Mouse (Mus musculus): Measurements from ENCODE around the gene Otof.
A peak's percentile ranks its signal among the peaks of the same experiment; 100 is the strongest.

The Otof gene

DNA sequence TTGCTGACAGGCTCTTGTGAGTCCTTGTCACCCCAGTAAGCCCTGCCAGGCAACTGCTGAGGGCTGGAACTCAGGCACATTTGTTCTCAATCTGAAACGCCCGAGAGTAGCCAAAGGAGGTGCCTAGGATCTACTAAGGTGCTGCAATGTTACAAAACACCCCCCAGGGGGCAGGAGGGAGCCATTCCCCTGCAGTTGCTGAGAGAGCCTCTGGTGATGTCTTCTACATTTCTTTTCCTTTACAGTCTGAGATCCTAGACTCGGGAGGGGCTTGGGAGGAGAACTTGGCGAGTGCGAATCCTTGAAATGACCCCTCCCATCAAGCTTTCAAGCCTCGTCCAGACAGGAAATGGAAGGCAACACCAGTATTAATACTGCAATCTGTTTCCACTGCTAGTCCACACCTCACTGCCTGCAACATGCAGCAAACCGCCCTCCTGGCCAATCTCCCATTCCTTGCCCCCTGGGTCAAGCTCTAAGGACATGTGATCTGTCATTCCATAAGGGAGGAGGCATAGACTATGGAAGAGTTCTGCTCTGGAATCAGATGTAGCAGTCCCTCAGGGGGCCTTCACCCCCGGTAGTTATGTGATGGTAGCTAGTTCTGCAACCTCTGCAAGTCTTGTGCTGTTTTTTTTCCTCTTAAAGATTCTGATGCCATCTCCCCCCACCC, 38.0 kb downstream of the Otof start:
- DNase-seq (ENCODE audit: low spot score): peak; percentile 4

DNA sequence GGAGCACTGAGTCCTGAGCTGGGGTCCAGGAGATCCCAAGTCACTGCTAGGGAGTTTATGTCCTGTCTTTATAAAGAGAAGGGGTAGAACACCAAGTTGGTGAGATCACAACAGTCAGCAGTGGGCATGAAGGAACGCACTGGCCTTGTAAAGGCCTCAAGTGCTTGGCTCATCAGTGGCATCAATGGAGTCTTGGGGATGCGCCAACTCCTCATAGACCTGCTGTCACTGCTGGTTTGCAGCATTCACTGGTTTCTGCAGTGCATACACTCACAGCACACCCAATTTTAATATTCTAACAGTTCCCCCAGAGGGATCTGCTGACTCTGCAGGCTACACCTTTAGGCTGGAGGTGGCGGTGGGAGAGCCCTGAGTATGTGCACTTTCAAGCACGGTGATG, 38.6 kb downstream of the Otof start:
- DNase-seq (ENCODE audit: low spot score): no peak

DNA sequence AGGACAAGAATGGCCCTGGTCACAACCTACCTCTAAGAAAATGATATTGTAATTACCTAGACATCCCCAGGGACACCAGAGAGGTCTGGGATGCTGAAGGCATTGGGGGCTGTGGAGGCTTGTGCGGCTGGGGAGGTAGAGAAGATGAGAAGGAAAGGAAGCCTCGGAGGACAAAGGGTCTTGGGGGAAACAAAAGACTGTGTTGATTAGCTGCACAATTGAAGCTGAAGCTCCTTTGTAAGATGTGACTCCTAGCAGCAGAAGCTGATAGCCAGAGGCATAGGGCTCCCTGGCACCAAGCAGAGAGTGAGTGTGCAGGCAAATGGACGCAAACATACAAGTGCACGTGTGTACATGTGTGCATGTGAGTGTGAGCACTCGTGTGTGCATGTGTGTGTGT, 45.1 kb downstream of the Otof start:
- no peak for DNase-seq (ENCODE audit: low spot score)

DNA sequence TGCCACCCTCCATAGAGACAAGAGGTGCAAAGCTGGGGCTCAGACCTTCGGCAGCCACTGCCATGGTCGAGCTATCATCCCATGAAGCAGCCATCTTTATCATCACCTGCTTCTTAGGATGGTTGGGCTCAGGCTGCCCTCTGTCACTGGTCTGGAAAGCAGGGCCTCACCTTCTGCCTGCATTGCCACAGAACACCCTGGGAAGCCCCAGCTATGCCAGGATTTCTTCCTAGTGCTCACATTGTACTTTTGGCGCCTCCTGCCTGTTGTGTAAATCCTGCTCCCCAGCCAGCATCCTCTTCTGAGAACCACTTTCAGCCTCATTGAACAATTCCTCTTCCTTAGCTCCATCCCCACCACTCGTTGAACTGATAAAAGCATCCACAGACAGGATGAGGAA, 45.9 kb downstream of the Otof start:
- DNase-seq (ENCODE audit: low spot score): no peak

DNA sequence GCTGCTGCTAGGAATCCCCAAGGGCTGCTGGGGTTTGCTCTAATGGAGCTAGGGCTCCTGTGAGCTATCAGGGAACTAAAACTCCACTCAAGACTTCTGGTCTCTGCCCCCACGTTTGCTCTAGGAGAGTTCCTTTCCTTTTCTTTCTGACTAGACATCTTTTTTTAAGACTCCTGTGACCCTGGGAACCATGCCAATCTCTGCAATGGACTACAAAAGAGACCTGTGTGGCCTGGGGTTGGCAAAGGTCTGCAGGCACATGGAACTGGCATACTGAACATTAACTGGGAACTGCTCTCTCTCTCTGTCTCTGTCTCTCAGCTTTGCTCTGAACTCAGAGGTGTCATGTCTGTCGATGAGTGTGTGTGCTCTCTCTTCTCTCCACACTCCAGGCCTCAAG, 46.4 kb downstream of the Otof start:
- no peak for DNase-seq (ENCODE audit: low spot score)

DNA sequence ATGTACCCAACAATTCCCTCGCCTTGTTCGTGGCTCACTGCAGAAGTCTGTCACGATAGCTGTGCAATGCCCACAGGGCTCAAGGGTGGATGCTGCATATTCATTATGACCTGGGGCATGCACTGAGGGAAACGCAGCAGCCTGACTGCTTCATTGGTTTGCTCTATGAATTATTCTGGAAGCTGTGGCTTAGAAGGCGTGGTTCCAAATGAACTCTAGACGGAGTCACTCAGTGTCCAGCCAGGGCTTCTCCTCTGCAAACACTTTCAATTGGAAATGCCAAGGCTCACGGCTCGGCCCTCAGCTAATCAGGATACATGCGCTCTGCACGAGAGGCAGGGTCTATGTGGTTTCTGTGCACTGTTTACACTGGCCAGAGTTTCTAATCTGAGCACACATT, 50.2 kb downstream of the Otof start:
- no peak for DNase-seq (ENCODE audit: low spot score)

DNA sequence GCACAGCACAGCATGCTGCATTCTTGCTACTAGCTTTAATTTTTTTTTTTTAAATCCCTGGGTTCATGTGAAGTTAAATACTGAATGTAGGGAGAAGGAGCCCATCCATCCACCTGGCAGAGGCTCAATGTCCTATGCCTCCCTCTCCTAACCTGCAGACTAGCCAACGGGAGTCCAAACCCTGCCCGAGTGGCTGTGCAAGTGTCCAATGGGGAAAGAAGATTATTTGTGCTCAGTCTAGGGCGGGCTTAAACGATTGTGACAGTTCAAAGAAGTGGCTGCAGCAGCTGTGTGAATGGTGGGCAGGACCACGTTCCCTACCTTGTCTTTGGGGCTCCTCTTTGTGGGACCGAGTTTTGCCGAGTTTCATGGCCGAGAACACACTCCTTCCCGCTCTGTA, 54.9 kb downstream of the Otof start:
- no peak for DNase-seq (ENCODE audit: low spot score)

DNA sequence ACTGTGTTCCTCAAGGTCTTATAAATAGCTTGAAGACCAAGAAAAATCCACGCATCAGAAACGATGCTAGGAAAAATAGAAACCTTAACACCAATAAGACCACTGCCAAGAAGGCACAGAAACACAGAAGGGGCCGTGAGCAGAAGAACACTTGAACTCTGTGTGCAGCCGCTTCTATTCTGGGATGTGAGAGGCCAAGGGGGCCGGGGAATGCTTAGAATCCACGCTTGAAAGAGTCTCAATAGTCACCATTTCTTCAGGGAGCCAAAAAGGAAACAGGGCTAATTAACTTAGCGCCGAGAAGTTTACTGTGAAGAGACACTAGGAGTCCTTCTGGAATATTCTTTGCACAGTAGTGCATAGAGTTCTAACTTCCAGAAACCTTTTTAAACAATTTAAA, 60.6 kb downstream of the Otof start:
- DNase-seq (ENCODE audit: low spot score): no peak

DNA sequence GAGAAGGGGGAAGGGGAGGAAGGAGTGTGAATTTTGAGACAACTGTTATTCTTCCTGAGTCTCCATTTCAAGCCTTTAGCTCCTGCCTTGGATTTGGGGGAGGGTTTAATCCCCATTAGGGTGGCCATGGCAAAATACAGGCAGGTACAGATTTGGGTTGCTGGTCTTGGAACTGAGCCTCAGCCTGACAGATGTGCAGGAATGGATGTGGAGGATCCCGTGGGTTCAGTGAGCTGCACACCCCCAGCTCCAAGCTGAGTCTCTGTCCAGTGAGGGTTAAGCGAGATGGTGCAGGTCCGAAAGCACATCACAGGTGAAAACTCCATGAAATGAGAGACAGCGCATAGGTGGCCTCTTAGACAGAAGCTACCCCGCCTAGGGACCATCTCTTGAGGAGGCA, 61.2 kb downstream of the Otof start:
- DNase-seq (ENCODE audit: low spot score): no peak

DNA sequence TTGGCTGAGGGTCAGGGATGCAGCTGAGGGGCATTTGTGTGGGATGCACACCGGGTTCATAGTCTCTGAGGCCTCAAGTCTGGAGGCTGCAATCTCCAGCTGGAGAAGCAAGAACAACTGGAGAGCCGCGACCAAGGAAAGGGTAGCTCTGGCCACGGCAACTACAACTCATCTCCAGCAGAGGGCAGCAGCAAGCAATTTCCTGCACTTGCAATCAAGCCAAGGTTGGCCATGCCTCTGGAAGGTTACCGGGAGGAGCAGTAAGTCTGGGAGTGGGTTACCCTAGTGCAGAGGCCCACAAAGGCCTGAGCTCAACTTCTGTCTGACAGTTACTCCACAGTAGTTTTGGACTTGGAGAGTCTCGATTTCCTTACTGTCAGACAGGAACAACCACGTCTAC, 70.3 kb downstream of the Otof start:
- DNase-seq (ENCODE audit: low spot score): peak; percentile 31

DNA sequence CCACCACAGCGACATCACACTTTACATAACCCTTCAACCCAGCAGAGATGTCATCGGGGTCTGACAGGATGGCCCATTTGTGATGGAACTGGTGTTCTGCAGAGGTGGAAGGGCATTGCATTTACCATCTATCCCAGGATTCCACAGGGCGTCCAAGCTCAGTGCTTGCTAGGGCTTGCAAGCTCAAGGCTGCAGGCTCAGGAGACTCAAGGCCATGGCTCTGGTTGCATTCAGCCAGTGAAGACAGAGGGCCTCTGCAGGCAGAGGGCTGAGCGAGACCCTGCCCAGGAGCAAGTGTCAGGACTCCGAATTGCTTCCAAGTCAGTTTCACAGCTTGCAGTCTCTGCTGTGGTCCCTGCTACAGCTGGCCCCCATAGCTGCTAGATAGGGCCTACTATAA, 71.9 kb downstream of the Otof start:
- no peak for DNase-seq (ENCODE audit: low spot score)

DNA sequence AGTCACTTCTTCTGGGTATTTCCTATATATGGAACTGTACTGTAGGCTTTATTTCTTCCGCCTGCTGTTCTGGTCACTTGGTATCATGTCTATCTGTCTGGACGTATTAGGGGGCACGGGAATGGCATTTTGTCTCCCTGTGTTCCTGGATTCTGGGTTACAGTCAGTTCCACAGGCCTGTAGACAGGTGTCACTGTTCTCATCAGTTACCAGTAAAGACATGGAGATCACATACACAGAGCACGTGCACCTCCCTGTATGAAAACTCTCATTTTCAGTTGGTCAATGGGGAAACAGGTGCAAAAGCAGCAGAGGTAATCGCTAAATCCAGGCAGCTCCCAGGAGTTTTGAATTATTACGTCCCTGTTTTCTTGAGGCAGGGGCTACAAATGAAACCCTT, 74.0 kb downstream of the Otof start:
- no peak for DNase-seq (ENCODE audit: low spot score)

DNA sequence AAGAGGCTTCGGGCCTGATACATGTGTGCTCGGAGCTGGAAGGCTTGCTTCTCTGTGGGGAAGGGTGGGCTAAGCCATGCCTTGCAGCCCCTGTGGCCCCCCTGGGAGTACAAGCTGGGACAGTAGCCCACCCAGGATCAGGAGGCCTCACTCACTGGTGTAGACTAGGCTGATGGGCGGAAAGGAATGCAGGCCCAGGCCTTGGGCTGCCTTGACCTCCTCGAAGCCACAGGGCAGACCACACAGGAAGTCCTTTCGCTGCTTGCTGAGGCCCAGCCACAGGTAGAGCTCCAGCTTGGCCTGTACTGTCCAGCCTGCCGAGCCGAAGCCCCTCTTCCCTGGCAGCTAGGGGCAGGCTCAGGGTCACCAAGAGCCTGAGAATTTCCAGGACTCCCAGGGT, 78.9 kb downstream of the Otof start:
- no peak for DNase-seq (ENCODE audit: low spot score)

DNA sequence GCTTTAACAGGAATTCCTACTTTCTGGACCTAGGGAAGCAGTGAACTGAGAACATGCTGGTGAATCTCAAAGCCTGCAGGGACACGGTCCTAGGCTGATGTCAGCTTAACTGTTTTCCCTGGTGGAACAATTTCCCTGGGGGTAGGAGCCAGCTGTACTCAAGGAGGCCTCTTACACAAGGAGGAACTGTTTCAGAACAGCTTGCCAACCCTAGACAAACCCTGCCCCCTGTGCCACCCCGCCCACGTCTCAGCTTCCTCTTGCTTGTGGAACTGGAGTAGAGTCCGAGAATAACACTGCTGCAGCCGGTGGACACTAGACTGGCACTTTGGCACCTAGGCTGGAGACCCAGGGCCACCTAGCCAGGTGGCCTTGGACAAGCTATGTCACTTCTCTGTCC, 92.3 kb downstream of the Otof start:
- DNase-seq (ENCODE audit: low spot score): peak; percentile 12

DNA sequence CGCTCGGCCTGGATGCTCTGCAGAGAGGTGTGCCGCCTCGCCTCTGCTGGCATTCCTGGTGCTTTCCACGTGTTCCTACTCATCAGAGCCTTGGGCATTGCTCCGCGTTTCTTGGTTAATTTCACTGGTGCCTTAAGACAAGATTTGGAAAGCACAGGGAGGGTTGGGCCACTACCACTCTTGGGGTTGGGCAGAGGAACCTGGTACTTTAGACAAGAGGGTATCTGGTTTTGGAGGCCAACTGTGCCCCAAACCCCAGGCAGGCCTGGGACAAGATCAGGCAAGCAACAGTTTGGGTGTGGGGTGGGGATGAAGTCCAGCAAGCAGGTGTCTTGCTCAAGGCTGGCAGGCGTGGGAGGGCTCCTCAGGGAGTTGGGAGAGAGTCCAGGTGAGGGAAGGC, 94.3 kb downstream of the Otof start:
- DNase-seq (ENCODE audit: low spot score): no peak

DNA sequence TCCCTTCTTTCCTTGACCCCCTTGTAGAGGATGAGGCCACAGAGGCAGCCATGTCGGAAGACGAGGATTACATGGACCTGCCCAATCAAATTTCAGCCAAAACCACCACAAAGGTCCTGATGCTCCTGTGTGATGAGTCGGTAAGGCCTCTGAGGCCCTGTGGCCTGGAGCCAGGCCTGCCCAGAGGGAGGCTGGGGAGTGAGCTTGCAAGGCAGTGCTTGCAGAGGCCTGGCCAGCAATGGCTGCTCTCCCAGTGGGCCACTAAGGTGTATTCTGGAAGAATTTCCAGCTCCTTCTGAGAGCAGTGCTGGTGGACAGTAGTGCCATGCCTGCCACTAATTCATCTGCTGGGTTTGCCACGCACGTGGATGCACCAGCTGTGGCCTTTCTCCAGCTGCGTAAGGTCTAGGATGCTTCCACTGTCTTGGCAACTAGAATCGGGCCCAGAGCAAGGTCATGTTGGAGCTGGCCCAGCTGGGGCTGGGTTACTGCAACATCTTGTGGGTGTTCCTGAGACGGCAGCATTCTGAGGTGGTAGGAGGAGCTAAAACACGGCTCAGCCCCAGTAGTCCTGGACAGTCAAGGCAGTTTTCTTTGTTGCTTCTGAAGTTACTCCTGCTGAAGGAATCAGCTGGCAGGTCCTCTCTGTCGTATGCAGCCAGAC, 103.2 kb downstream of the Otof start:
- DNase-seq (ENCODE audit: low spot score): no peak

DNA sequence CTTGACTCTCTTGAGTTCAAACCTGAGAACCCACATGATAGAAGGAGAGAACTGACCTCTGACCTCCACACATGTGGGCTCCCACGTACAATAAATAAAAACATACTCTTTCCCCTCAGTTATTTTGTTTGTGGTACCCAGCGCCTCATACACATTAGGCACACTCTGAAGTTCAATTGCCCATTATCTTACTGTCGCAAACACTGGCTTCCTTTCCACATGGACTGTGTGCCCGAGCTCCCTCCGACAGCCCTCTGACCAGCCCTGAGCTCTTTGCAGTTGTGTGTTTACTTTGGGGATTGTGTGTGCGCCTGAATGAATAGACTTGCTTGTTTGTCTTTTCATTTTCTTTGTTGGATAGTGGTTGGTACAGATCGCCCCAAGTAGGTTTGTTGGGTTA, 105.1 kb downstream of the Otof start:
- DNase-seq (ENCODE audit: low spot score): no peak

DNA sequence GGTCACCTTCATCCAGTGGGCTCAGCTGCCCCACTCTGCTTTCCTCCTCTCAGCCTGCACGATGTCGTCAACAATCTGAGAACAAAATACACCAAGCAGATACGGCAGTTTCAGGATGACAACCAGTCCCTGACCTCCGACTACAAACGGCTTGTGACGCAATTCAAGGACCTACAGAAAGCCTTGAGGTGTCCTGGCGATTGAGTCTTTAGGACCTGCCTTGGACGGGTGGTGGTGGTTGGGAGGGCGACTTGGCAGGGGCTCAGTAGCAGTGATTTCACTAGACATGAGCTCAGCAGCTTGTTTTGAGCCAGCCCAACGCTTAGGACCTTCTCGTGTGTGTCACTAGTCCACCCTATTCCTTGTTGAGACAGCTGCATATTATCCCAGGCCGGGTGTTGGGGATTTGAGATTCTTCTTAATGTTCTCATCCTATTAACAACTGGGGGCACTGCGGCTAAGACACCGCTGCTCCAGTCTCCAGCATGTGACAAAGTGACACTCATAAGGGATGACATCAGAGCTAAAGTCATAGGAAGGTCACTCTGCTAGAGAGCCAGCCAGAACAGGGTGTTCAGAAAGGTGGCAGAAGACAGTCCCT, 106.1 kb downstream of the Otof start:
- DNase-seq (ENCODE audit: low spot score): no peak

DNA sequence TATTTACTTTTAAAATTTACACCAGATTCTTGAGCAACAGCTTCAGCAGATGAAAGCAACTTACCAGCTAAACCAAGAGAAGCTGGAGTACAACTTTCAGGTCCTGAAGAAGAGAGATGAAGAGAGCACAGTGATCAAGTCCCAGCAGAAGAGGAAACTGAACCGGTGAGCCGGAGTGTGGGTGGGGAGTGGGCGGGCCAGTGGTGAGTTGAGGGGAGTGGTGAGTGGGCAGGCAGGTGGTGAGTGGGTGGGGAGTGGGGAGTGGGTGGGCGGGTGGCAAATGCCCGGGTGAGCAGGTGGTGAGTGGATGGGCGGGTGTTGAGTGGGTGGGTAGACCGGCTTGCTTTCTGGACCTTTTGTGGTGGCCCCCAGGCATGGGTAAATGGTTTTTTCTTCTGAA, 106.6 kb downstream of the Otof start:
- DNase-seq (ENCODE audit: low spot score): no peak

DNA sequence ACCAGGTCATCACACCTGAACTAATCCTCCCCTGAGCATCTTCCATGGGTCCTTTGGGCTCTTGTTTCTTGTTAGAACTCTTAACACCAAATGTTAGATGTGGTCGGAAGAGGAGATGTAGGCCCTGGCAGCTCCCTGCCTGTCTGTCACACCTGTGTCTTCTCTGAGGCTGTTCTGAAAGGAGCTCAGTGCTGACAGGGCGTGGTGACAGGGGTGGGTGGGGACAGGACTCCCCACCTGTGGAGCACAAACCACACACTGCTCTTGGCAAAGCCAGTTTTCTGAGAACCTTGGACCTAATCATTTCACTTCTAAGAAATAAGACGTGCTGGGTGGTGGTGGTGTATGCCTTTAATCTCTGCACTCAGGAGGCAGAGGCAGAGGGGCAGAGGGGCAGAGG, 108.1 kb downstream of the Otof start:
- DNase-seq (ENCODE audit: low spot score): peak; percentile 65

DNA sequence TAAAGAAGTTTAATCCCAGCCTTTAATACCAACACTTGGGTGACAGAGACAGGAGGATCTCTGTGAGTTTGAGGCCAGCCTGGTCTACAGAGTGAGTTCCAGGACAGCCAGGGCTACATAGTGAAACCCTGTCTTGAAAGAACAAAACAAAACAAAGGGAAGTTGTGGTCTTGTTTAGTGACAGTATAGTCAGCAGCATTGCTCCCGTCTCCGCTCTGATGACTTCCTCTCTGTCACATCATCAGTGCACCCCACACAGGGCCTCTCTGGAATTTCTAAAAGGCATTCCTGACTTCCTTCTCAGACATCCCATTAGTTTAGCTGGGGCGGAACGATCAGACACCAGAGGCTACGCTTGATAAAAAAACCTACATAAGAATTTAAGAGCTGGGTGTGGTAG, 117.8 kb downstream of the Otof start:
- no peak for DNase-seq (ENCODE audit: low spot score)

DNA sequence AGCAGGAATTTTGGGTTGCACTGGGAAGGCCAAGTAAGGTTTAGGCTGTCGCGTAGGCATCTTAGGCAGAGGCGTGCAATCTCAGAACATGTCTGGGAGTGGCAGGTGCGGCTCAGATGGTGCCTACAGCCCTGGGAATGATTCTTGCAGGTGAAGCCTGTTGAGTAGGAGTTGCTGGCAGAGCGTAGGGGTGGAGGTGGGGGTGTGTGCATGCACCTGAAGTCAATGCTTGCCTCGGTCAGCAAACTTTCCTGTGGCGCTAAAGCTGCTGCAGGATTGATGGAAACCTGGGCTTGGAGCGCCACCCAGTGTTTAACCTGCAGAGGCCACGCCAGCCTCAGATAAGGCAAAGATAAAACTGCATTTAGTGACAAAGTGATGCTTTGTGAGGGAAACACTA, 118.6 kb downstream of the Otof start:
- DNase-seq (ENCODE audit: low spot score): peak; percentile 59

DNA sequence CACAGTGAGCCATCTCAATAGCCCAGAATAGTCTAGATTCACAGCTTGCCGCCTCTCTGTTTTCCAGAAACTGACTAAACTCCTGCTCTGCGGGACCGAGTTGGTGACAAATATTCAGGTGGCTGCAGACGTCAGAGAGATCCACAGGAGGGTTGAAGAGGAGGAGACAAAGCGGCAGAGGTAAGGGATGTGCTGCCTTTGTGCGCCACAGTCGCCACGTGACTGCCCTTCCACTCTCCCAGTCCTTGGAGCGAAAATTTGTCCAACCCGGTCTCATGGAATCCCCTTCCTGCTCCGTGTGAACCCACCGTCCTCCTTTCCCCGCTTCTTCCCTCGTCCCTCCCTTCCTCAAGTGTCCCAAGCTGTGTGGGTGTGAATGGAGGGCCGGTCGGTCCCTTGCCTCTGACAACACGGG, 119.1 kb downstream of the Otof start:
- no peak for DNase-seq (ENCODE audit: low spot score)
